In genomic region chr10:39133462-39134310, GRCm38 (mm10) we compare ENCODE assay signal across 8 mouse cellular contexts. TPM values are rescaled to one million over a fixed set of nuclear protein-coding genes. Genes with fewer than 3 reads are reported as not detected.
DNase-seq lines count a peak whose midpoint lies in the region; ATAC-seq and TF ChIP-seq lines count a peak whose summit lies in the region.

TSS of gene Fam229b (minus strand) at chr10:39133914.
TSS of gene Tube1 (plus strand) at chr10:39133976.

- DNase-seq in 3T3-L1 (ENCODE audit: low read depth, low spot score), result peak; percentile 96
- DNase-seq in adrenal gland, postnatal 4 days (ENCODE audit: low spot score in 2 of 2), result peak; percentile 58 to 77
- peak; percentile 99 for DNase-seq in embryonic facial prominence, embryonic 14.5 days (ENCODE audit: low spot score)
- peak; percentile 86 to 89 for DNase-seq in heart, adult 2 months
- peak; percentile 94 for DNase-seq in kidney, adult 8-10 months
- DNase-seq in spleen, postnatal 10 days (ENCODE audit: low spot score in 2 of 2), result peak; percentile 71 to 89

- no peaks in the 10 kb centered on the region for H3K79me2 ChIP-seq in heart, adult 2 months (replicated peaks; ENCODE audit: control insufficient read depth, insufficient read depth, low read length)

- H3K4me2 ChIP-seq in embryonic facial prominence, embryonic 14.5 days (ENCODE audit: low read depth, low read length), result peak within 1 kb of the TSS; percentile 88
- peak within 1 kb of the TSS; percentile 88 for H3K4me2 ChIP-seq in limb, embryonic 13.5 days (replicated peaks)
- peak within 1 kb of the TSS; percentile 94 for H3K4me2 ChIP-seq in midbrain, embryonic 16.5 days (ENCODE audit: low read length)

- intact Hi-C loops in heart, adult 2 months (cut with DNase I), result no loop called here

- peaks cover 17% of the 10 kb centered on the region for H3K36me3 ChIP-seq in embryonic facial prominence, embryonic 14.5 days (ENCODE audit: control insufficient read depth, insufficient read depth, low read length)
- H3K36me3 ChIP-seq in heart, adult 2 months (ENCODE audit: control insufficient read depth, insufficient read depth, low read length), result no peaks in the 10 kb centered on the region
- H3K36me3 ChIP-seq in limb, embryonic 13.5 days, result peaks cover 19% of the 10 kb centered on the region
- peaks cover 7% of the 10 kb centered on the region for H3K36me3 ChIP-seq in midbrain, embryonic 16.5 days (ENCODE audit: control insufficient read depth, insufficient read depth, low read length)

- TF ChIP-seq POLR2A in heart, adult 2 months (IDR thresholded peaks at IDR 0.05; ENCODE audit: insufficient read depth, low read depth, low read length), result peak; percentile 49; the same call in 1 of the 2 replicates

- TF ChIP-seq CTCF in heart, adult 2 months (IDR thresholded peaks at IDR 0.05), result no peak; the same call in 1 of the 2 replicates

- 5% methylated on average over 44 of the region's 47 CpGs for WGBS in embryonic facial prominence, embryonic 14.5 days
- 3% methylated on average over 47 of the region's 47 CpGs for WGBS in heart, adult 2 months
- 5% methylated on average over 47 of the region's 47 CpGs for WGBS in limb, embryonic 13.5 days
- WGBS in midbrain, embryonic 16.5 days, result 4% methylated on average over 47 of the region's 47 CpGs

- TF ChIP-seq EP300 in heart, adult 2 months (IDR thresholded peaks at IDR 0.05; ENCODE audit: insufficient read depth, low read depth, low read length), result no peak

- peak within 1 kb of the TSS; percentile 79 for H3K4me3 ChIP-seq in embryonic facial prominence, embryonic 14.5 days (ENCODE audit: low read depth, low read length)
- H3K4me3 ChIP-seq in heart, adult 2 months, result peak within 1 kb of the TSS; percentile 62
- H3K4me3 ChIP-seq in limb, embryonic 13.5 days, result peak within 1 kb of the TSS; percentile 79
- peak within 1 kb of the TSS; percentile 77 for H3K4me3 ChIP-seq in midbrain, embryonic 16.5 days (ENCODE audit: low read depth, low read length)

- peaks cover 12% of the 10 kb centered on the region for H3K4me1 ChIP-seq in embryonic facial prominence, embryonic 14.5 days (ENCODE audit: control insufficient read depth, insufficient read depth, low read length)
- no peaks in the 10 kb centered on the region; the same call in 1 of the 2 replicates for H3K4me1 ChIP-seq in heart, adult 2 months (ENCODE audit: control insufficient read depth, insufficient read depth, low read length)
- H3K4me1 ChIP-seq in limb, embryonic 13.5 days, result peaks cover 6% of the 10 kb centered on the region
- H3K4me1 ChIP-seq in midbrain, embryonic 16.5 days (ENCODE audit: control insufficient read depth, insufficient read depth, low read length), result peaks cover 10% of the 10 kb centered on the region

- peak; percentile 93 for ATAC-seq in embryonic facial prominence, embryonic 14.5 days (ENCODE audit: low read depth)
- peak; percentile 92 for ATAC-seq in limb, embryonic 13.5 days (ENCODE audit: low FRiP score, low read depth)
- peak; percentile 95 for ATAC-seq in midbrain, embryonic 16.5 days

- no peaks in the 10 kb centered on the region for H3K27me3 ChIP-seq in embryonic facial prominence, embryonic 14.5 days (replicated peaks; ENCODE audit: control insufficient read depth, insufficient read depth, low read length)
- H3K27me3 ChIP-seq in heart, adult 2 months (ENCODE audit: control insufficient read depth, insufficient read depth, low read length), result no peaks in the 10 kb centered on the region
- no peaks in the 10 kb centered on the region for H3K27me3 ChIP-seq in limb, embryonic 13.5 days
- no peaks in the 10 kb centered on the region for H3K27me3 ChIP-seq in midbrain, embryonic 16.5 days (ENCODE audit: control insufficient read depth, insufficient read depth, low read depth, low read length)

- no peaks in the 10 kb centered on the region for H3K9me3 ChIP-seq in embryonic facial prominence, embryonic 14.5 days (ENCODE audit: control insufficient read depth, low read length)
- H3K9me3 ChIP-seq in limb, embryonic 13.5 days, result no peaks in the 10 kb centered on the region
- H3K9me3 ChIP-seq in midbrain, embryonic 16.5 days (replicated peaks; ENCODE audit: control insufficient read depth, low read length, poor library complexity, severe bottlenecking), result no peaks in the 10 kb centered on the region

- H3K9ac ChIP-seq in embryonic facial prominence, embryonic 14.5 days (ENCODE audit: low read depth, low read length), result peak within 1 kb of the TSS; percentile 80
- H3K9ac ChIP-seq in heart, adult 2 months (ENCODE audit: low read depth, low read length), result peak within 1 kb of the TSS; percentile 59
- H3K9ac ChIP-seq in limb, embryonic 13.5 days, result peak within 1 kb of the TSS; percentile 80
- H3K9ac ChIP-seq in midbrain, embryonic 16.5 days (ENCODE audit: low read depth, low read length), result peak within 1 kb of the TSS; percentile 79

- no peak within 1 kb of the TSS; the same call in 1 of the 2 replicates for H3K27ac ChIP-seq in embryonic facial prominence, embryonic 14.5 days (replicated peaks; ENCODE audit: low read depth, low read length)
- peak within 1 kb of the TSS; percentile 33 for H3K27ac ChIP-seq in heart, adult 2 months
- H3K27ac ChIP-seq in limb, embryonic 13.5 days, result no peak within 1 kb of the TSS
- peak within 1 kb of the TSS; percentile 84 for H3K27ac ChIP-seq in midbrain, embryonic 16.5 days (ENCODE audit: low read length)

RNA-seq across cellular contexts. Expression of gene Fam229b, which starts in this region (rescaled TPM):
- 1 to 10 TPM; 5.3 to 7.3 TPM for total RNA-seq in adrenal gland, postnatal 4 days (2021)
- 12.4 and 16.9 TPM in 2 replicates for polyA plus RNA-seq in embryonic facial prominence, embryonic 14.5 days (2014; fragmentation: Nextera tagmentation; extraction: Ambion mirVana)
- 1 to 10 TPM; 4.6 to 6.5 TPM for total RNA-seq in heart, adult 2 months (2021)
- 3.3 and 5.8 TPM in 2 replicates for polyA plus RNA-seq in heart, adult 2 months (2012; rRNA removed)
- polyA plus RNA-seq in limb, embryonic 13.5 days (2015; fragmentation: Nextera tagmentation; extraction: Ambion mirVana), result 13.5 and 14.7 TPM in 2 replicates
- 36.1 and 39.9 TPM in 2 replicates for polyA plus RNA-seq in midbrain, embryonic 16.5 days (2015; fragmentation: Nextera tagmentation; extraction: Ambion mirVana)

RNA-seq across cellular contexts. Expression of gene Tube1, which starts in this region (rescaled TPM):
- total RNA-seq in adrenal gland, postnatal 4 days (2021), result 1 to 10 TPM; 5.5 to 5.7 TPM
- 12.5 and 13.8 TPM in 2 replicates for polyA plus RNA-seq in embryonic facial prominence, embryonic 14.5 days (2014; fragmentation: Nextera tagmentation; extraction: Ambion mirVana)
- total RNA-seq in heart, adult 2 months (2021), result 1 to 10 TPM in 1 of 2 experiments, under 1 TPM in 1; 0.60 to 1.3 TPM
- polyA plus RNA-seq in heart, adult 2 months (2012; rRNA removed), result 0.79 and 0.80 TPM in 2 replicates
- polyA plus RNA-seq in limb, embryonic 13.5 days (2015; fragmentation: Nextera tagmentation; extraction: Ambion mirVana), result 17.3 and 18.8 TPM in 2 replicates
- polyA plus RNA-seq in midbrain, embryonic 16.5 days (2015; fragmentation: Nextera tagmentation; extraction: Ambion mirVana), result 7.1 and 7.8 TPM in 2 replicates

Comparison
In these comparisons a context has a peak if more than half of its experiments do, and no peak if none do; other contexts are left out.
1. H3K27ac ChIP-seq: peak in heart, adult 2 months (single experiment) and midbrain, embryonic 16.5 days (single experiment); none in embryonic facial prominence, embryonic 14.5 days (single experiment) and limb, embryonic 13.5 days (single experiment).
2. Peak in every context shown above with its lines, with median percentiles within 50 percentile points of each other: DNase-seq, ATAC-seq, H3K4me2 ChIP-seq, H3K4me3 ChIP-seq and H3K9ac ChIP-seq.